Mouse (Mus musculus): ENCODE measurements around the gene Ppp6r3. TPM values are rescaled to one million over a fixed set of nuclear protein-coding genes. Genes with fewer than 3 reads are reported as not detected.
"Not testable (repeated sequence)": the region's sequence is repeated elsewhere in the genome, so short reads cannot be mapped to it uniquely, and the experiment has no call there.

The Ppp6r3 gene
- polyA plus RNA-seq, 1 experiment from 2014 or later = 22.3 TPM

- Histone ChIP-seq H3K27me3 (no peaks in the 10 kb centered on the region), H3K9me3 (replicated peaks) (no peaks in the 10 kb centered on the region), H3K4me2 (no peak overlapping the region), H3K9ac (no peak overlapping the region), H3K36me3 (peaks cover 73% of the 10 kb centered on the region), H3K4me3 (replicated peaks) (no peak overlapping the region), H3K4me1 (replicated peaks) (peaks cover 16% of the 10 kb centered on the region), H3K27ac (no peak overlapping the region)
- WGBS (ENCODE audit: insufficient replicate concordance) = 71% methylated on average over 5 of the region's 5 CpGs
- ATAC-seq (ENCODE audit: low read depth) (no peak), DNase-seq (no peak)
Measured at GRCm38 (mm10) chr19:3594316-3594715, 18.8 kb upstream of the Ppp6r3 start.

- no peaks in the 10 kb centered on the region for H3K27me3 ChIP-seq
- H3K36me3 ChIP-seq = peaks cover 69% of the 10 kb centered on the region
- no peak overlapping the region for H3K27ac ChIP-seq
- H3K9ac ChIP-seq = no peak overlapping the region
- H3K9me3 ChIP-seq (replicated peaks) = no peaks in the 10 kb centered on the region
- H3K4me3 ChIP-seq (replicated peaks) = no peak overlapping the region
- H3K4me2 ChIP-seq = no peak overlapping the region
- peaks cover 24% of the 10 kb centered on the region for H3K4me1 ChIP-seq (replicated peaks)
- ATAC-seq (ENCODE audit: low read depth) (no peak), DNase-seq (no peak)
- WGBS (ENCODE audit: insufficient replicate concordance) = 70% methylated on average over 7 of the region's 7 CpGs
Measured at GRCm38 (mm10) chr19:3593379-3594055, 18.0 kb upstream of the Ppp6r3 start.

- Histone ChIP-seq H3K27me3 (no peaks in the 10 kb centered on the region), H3K4me3 (replicated peaks) (no peak overlapping the region), H3K9me3 (replicated peaks) (no peaks in the 10 kb centered on the region), H3K36me3 (peaks cover 66% of the 10 kb centered on the region), H3K4me1 (replicated peaks) (peaks cover 26% of the 10 kb centered on the region), H3K27ac (peak overlapping the region; percentile 79), H3K4me2 (peak overlapping the region; percentile 9), H3K9ac (peak overlapping the region; percentile 28)
- WGBS (ENCODE audit: insufficient replicate concordance) = 27% methylated on average over 4 of the region's 4 CpGs
- peak; percentile 49 for ATAC-seq (ENCODE audit: low read depth)
- DNase-seq = no peak
Measured at GRCm38 (mm10) chr19:3589968-3590367, 14.4 kb upstream of the Ppp6r3 start.

- Histone ChIP-seq H3K27me3 (no peaks in the 10 kb centered on the region), H3K4me1 (replicated peaks) (peaks cover 26% of the 10 kb centered on the region), H3K27ac (peak overlapping the region; percentile 79), H3K4me2 (peak overlapping the region; percentile 9), H3K9me3 (replicated peaks) (no peaks in the 10 kb centered on the region), H3K4me3 (replicated peaks) (no peak overlapping the region), H3K36me3 (peaks cover 65% of the 10 kb centered on the region), H3K9ac (peak overlapping the region; percentile 28; the same call in 1 of the 2 replicates)
- DNase-seq (peak; percentile 57), ATAC-seq (ENCODE audit: low read depth) (peak; percentile 91)
- WGBS (ENCODE audit: insufficient replicate concordance) = 21% methylated on average over 5 of the region's 5 CpGs
Measured at GRCm38 (mm10) chr19:3589547-3589946, 14.0 kb upstream of the Ppp6r3 start.

- not testable (repeated sequence) for ATAC-seq (ENCODE audit: low read depth); H3K4me2 ChIP-seq; H3K4me3 ChIP-seq (replicated peaks); H3K9me3 ChIP-seq (replicated peaks); H3K27ac ChIP-seq; H3K9ac ChIP-seq; H3K27me3 ChIP-seq; DNase-seq
- Histone ChIP-seq H3K36me3 (peaks cover 58% of the 10 kb centered on the region), H3K4me1 (replicated peaks) (peaks cover 26% of the 10 kb centered on the region)
- 61% methylated on average over 5 of the region's 5 CpGs for WGBS (ENCODE audit: insufficient replicate concordance)
Measured at GRCm38 (mm10) chr19:3587729-3588128, 12.2 kb upstream of the Ppp6r3 start.

- peak; percentile 48 for DNase-seq
- 32% methylated on average over 1 of the region's 1 CpGs for WGBS (ENCODE audit: insufficient replicate concordance)
- Histone ChIP-seq H3K27me3 (no peaks in the 10 kb centered on the region), H3K4me3 (replicated peaks) (no peak overlapping the region), H3K36me3 (peaks cover 52% of the 10 kb centered on the region), H3K4me2 (no peak overlapping the region), H3K27ac (no peak overlapping the region), H3K4me1 (replicated peaks) (peaks cover 26% of the 10 kb centered on the region), H3K9ac (no peak overlapping the region), H3K9me3 (replicated peaks) (no peaks in the 10 kb centered on the region)
- ATAC-seq (ENCODE audit: low read depth) = no peak
Measured at GRCm38 (mm10) chr19:3586540-3586939, 11.0 kb upstream of the Ppp6r3 start.

- Histone ChIP-seq H3K27ac (no peak overlapping the region; the same call in 1 of the 2 replicates), H3K9ac (no peak overlapping the region), H3K4me1 (replicated peaks) (peaks cover 26% of the 10 kb centered on the region), H3K9me3 (replicated peaks) (no peaks in the 10 kb centered on the region), H3K4me2 (no peak overlapping the region), H3K27me3 (no peaks in the 10 kb centered on the region), H3K36me3 (peaks cover 46% of the 10 kb centered on the region), H3K4me3 (replicated peaks) (no peak overlapping the region)
- ATAC-seq (ENCODE audit: low read depth) (no peak), DNase-seq (no peak)
- 84% methylated on average over 9 of the region's 9 CpGs for WGBS (ENCODE audit: insufficient replicate concordance)
Measured at GRCm38 (mm10) chr19:3586026-3586425, 10.5 kb upstream of the Ppp6r3 start.

GRCm38 (mm10) chr19:3581326-3581725, 5.8 kb upstream of the Ppp6r3 start:
- H3K27ac ChIP-seq = no peak overlapping the region
- H3K4me1 ChIP-seq (replicated peaks) = peaks cover 23% of the 10 kb centered on the region
- peaks cover 21% of the 10 kb centered on the region for H3K36me3 ChIP-seq
- no peak overlapping the region for H3K4me3 ChIP-seq (replicated peaks)
- WGBS (ENCODE audit: insufficient replicate concordance) = 16% methylated on average over 7 of the region's 7 CpGs
- ATAC-seq (ENCODE audit: low read depth) = no peak
- no peak overlapping the region for H3K4me2 ChIP-seq
- no peak for DNase-seq
- H3K9ac ChIP-seq = no peak overlapping the region
- H3K27me3 ChIP-seq = no peaks in the 10 kb centered on the region
- no peaks in the 10 kb centered on the region for H3K9me3 ChIP-seq (replicated peaks)

- Histone ChIP-seq H3K36me3 (no peaks in the 10 kb centered on the region), H3K27me3 (no peaks in the 10 kb centered on the region), H3K9ac (0 out of 2 replicates have a peak overlapping the region, but pooled peaks have one; percentile 18), H3K4me2 (no peak overlapping the region), H3K27ac (no peak overlapping the region), H3K4me3 (replicated peaks) (no peak overlapping the region), H3K9me3 (replicated peaks) (no peaks in the 10 kb centered on the region), H3K4me1 (replicated peaks) (peaks cover 43% of the 10 kb centered on the region)
- DNase-seq (no peak), ATAC-seq (ENCODE audit: low read depth) (no peak)
Measured at GRCm38 (mm10) chr19:3577911-3578290, 2.4 kb upstream of the Ppp6r3 start.

- ATAC-seq (ENCODE audit: low read depth) (no peak), DNase-seq (no peak)
- Histone ChIP-seq H3K27me3 (no peaks in the 10 kb centered on the region), H3K4me1 (replicated peaks) (peaks cover 47% of the 10 kb centered on the region), H3K9me3 (replicated peaks) (no peaks in the 10 kb centered on the region), H3K4me3 (replicated peaks) (no peak overlapping the region; the same call in 1 of the 2 replicates), H3K27ac (peak overlapping the region; percentile 91), H3K9ac (0 out of 2 replicates have a peak overlapping the region, but pooled peaks have one; percentile 76), H3K4me2 (peak overlapping the region; percentile 74), H3K36me3 (no peaks in the 10 kb centered on the region)
- WGBS (ENCODE audit: insufficient replicate concordance) = 56% methylated on average over 4 of the region's 4 CpGs
Measured at GRCm38 (mm10) chr19:3577265-3577910, 1.8 kb upstream of the Ppp6r3 start.

- Histone ChIP-seq H3K9ac (peak overlapping the region; percentile 76), H3K27ac (peak overlapping the region; percentile 91), H3K9me3 (replicated peaks) (no peaks in the 10 kb centered on the region), H3K4me2 (peak overlapping the region; percentile 74), H3K36me3 (no peaks in the 10 kb centered on the region), H3K27me3 (no peaks in the 10 kb centered on the region), H3K4me3 (replicated peaks) (peak overlapping the region; percentile 88), H3K4me1 (replicated peaks) (peaks cover 47% of the 10 kb centered on the region)
- DNase-seq (peak; percentile 29), ATAC-seq (ENCODE audit: low read depth) (no peak)
- 56% methylated on average over 5 of the region's 5 CpGs for WGBS (ENCODE audit: insufficient replicate concordance)
Measured at GRCm38 (mm10) chr19:3576451-3577264, 1.1 kb upstream of the Ppp6r3 start.
